Mouse (Mus musculus): ENCODE data around the gene Pdap1. TPM values are rescaled to one million over a fixed set of nuclear protein-coding genes. Genes with fewer than 3 reads are reported as not detected.
"Not testable (repeated sequence)": the region's sequence is repeated elsewhere in the genome, so short reads cannot be mapped to it uniquely, and the experiment has no call there.

Pdap1 gene
- polyA plus RNA-seq, 1 experiment from 2014 or later, result 102 TPM

GRCm38 (mm10) chr5:145083632-145084451 lies 56.2 kb downstream of the Pdap1 start, which contains the start of the genes Arpc1a and Kpna7:
Gene Arpc1a (plus strand): TSS chr5:145083830.
Gene Kpna7 (minus strand): TSS chr5:145084030.
- ATAC-seq (peak; percentile 99), DNase-seq (ENCODE audit: low spot score) (peak; percentile 97)
- peak within 1 kb of the TSS; percentile 93 for H3K9ac ChIP-seq (ENCODE audit: low read length)
- peak within 1 kb of the TSS; percentile 83 for H3K4me2 ChIP-seq (ENCODE audit: low read length)
- peak within 1 kb of the TSS; percentile 74 for H3K4me3 ChIP-seq (ENCODE audit: low read depth, low read length)
- under 1% methylated on average over 53 of the region's 54 CpGs for WGBS
- H3K36me3 ChIP-seq (ENCODE audit: control insufficient read depth, insufficient read depth, low read length), result no peaks in the 10 kb centered on the region
- H3K9me3 ChIP-seq (replicated peaks; ENCODE audit: control insufficient read depth, low read length), result no peaks in the 10 kb centered on the region
- H3K27ac ChIP-seq (ENCODE audit: low read depth, low read length), result peak within 1 kb of the TSS; percentile 80; the same call in 1 of the 2 replicates
- no peaks in the 10 kb centered on the region for H3K27me3 ChIP-seq (replicated peaks; ENCODE audit: control insufficient read depth, insufficient read depth, low read length)
- H3K4me1 ChIP-seq (ENCODE audit: control insufficient read depth, insufficient read depth, low read length), result peaks cover 8% of the 10 kb centered on the region

DNA sequence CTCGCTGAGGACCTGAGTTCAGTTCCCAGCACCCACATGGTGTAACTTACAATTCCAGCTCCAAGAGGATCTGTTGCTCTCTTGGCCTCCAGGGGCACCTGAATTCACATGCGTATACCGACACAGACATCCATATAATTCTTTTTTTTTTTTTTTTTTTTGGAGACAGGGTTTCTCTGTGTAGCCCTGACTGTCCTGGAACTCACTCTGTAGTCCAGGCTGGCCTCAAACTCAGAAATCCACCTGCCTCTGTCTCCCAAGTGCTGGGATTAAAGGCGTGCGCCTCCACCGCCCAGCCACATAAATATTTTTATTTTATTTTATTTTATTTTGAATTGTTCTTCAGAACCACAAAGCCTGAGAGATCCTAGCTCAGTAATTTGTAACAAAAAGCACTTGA lies 56.8 kb downstream of the Pdap1 start:
- peak overlapping the region; percentile 80; the same call in 1 of the 2 replicates for H3K27ac ChIP-seq (ENCODE audit: low read depth, low read length)
- not testable (repeated sequence) for H3K27me3 ChIP-seq (replicated peaks; ENCODE audit: control insufficient read depth, insufficient read depth, low read length); H3K4me1 ChIP-seq (ENCODE audit: control insufficient read depth, insufficient read depth, low read length); H3K36me3 ChIP-seq (ENCODE audit: control insufficient read depth, insufficient read depth, low read length); H3K9me3 ChIP-seq (replicated peaks; ENCODE audit: control insufficient read depth, low read length); DNase-seq (ENCODE audit: low spot score)
- H3K9ac ChIP-seq (ENCODE audit: low read length), result peak overlapping the region; percentile 93
- peak overlapping the region; percentile 83 for H3K4me2 ChIP-seq (ENCODE audit: low read length)
- WGBS, result 53% methylated on average over 6 of the region's 6 CpGs
- peak overlapping the region; percentile 74 for H3K4me3 ChIP-seq (ENCODE audit: low read depth, low read length)
- ATAC-seq, result peak; percentile 17; the same call in 1 of the 2 replicates

DNA sequence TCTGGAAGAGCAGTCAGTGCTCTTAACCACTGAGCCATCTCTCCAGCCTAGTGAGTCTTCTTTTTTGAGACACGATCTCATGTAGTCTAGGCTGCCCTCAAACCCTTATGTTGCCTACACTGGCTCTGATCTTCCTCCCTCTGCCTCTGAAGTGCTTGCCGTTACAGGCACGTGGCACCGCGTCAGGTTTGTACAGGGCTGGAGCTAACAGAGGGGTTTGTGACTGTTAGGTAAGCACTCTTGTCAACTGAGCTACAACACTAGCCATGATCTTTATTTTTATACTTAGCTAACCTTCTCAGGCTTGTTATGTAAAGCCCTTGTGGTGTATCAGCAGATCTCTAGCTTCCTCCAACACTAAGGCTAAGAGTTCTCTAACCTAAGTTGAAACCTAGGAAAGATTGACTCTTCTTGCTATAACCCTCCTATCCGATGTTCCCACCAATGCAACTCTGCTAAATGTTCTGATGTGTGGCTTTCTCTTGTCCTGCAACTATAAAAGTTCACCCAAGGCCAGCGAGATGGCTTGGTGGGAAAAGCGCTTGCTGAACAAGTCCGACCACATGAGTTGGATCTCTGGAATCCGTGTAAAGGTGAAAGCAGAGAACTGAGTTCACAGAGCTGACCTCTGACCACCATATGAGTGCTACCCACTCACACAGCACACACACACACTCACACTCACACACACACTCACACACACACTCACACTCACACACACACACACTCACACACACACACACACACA lies 58.0 kb downstream of the Pdap1 start:
- no peaks in the 10 kb centered on the region for H3K36me3 ChIP-seq (ENCODE audit: control insufficient read depth, insufficient read depth, low read length)

More for the DNA sequence above, 58.0 kb downstream of the Pdap1 start:
- H3K27me3 ChIP-seq (replicated peaks; ENCODE audit: control insufficient read depth, insufficient read depth, low read length), result no peaks in the 10 kb centered on the region
- H3K27ac ChIP-seq (ENCODE audit: low read depth, low read length), result no peak overlapping the region
- H3K4me2 ChIP-seq (ENCODE audit: low read length), result no peak overlapping the region
- H3K4me1 ChIP-seq (ENCODE audit: control insufficient read depth, insufficient read depth, low read length), result peaks cover 8% of the 10 kb centered on the region
- no peak overlapping the region for H3K4me3 ChIP-seq (ENCODE audit: low read depth, low read length)
- H3K9ac ChIP-seq (ENCODE audit: low read length), result no peak overlapping the region
- no peak for DNase-seq (ENCODE audit: low spot score)
- no peaks in the 10 kb centered on the region for H3K9me3 ChIP-seq (replicated peaks; ENCODE audit: control insufficient read depth, low read length)
- WGBS, result 93% methylated on average over 10 of the region's 10 CpGs
- no peak for ATAC-seq

Other genes with a start within 250 kb of the Pdap1 start
- 16.5 and 22.7 TPM in 2 replicates for gene Smurf1, start 174.4 kb downstream of the Pdap1 start, polyA plus RNA-seq (2014; fragmentation: Nextera tagmentation; extraction: Ambion mirVana)
- not detected in 2 replicates for gene Gm4871, start 107.5 kb downstream of the Pdap1 start, polyA plus RNA-seq (2014; fragmentation: Nextera tagmentation; extraction: Ambion mirVana)
- not detected in 2 replicates for gene 1700018F24Rik, start 97.2 kb downstream of the Pdap1 start, polyA plus RNA-seq (2014; fragmentation: Nextera tagmentation; extraction: Ambion mirVana)
- gene Arpc1a, start 56.4 kb downstream of the Pdap1 start, polyA plus RNA-seq (2014; fragmentation: Nextera tagmentation; extraction: Ambion mirVana), result 241 and 263 TPM in 2 replicates
- not detected in 2 replicates for gene Kpna7, start 56.2 kb downstream of the Pdap1 start, polyA plus RNA-seq (2014; fragmentation: Nextera tagmentation; extraction: Ambion mirVana)
- gene Arpc1b, start 26.0 kb downstream of the Pdap1 start, polyA plus RNA-seq (2014; fragmentation: Nextera tagmentation; extraction: Ambion mirVana), result 48.8 and 50.3 TPM in 2 replicates
- 226 and 245 TPM in 2 replicates for gene Bud31, start 124 bp upstream of the Pdap1 start, polyA plus RNA-seq (2014; fragmentation: Nextera tagmentation; extraction: Ambion mirVana)
- 16.8 and 21.6 TPM in 2 replicates for gene Ptcd1, start 26.9 kb upstream of the Pdap1 start, polyA plus RNA-seq (2014; fragmentation: Nextera tagmentation; extraction: Ambion mirVana)
- gene Cpsf4, start 27.0 kb upstream of the Pdap1 start, polyA plus RNA-seq (2014; fragmentation: Nextera tagmentation; extraction: Ambion mirVana), result 28.9 and 31.1 TPM in 2 replicates
- 513 and 604 TPM in 2 replicates for gene Atp5j2, start 51.8 kb upstream of the Pdap1 start, polyA plus RNA-seq (2014; fragmentation: Nextera tagmentation; extraction: Ambion mirVana)
- gene Zkscan14, start 61.6 kb upstream of the Pdap1 start, polyA plus RNA-seq (2014; fragmentation: Nextera tagmentation; extraction: Ambion mirVana), result 14.9 and 16.4 TPM in 2 replicates
- 17.7 and 17.8 TPM in 2 replicates for gene Zkscan5, start 64.3 kb upstream of the Pdap1 start, polyA plus RNA-seq (2014; fragmentation: Nextera tagmentation; extraction: Ambion mirVana)
- gene Zfp655, start 91.5 kb upstream of the Pdap1 start, polyA plus RNA-seq (2014; fragmentation: Nextera tagmentation; extraction: Ambion mirVana), result 42.8 and 45.7 TPM in 2 replicates
- gene Zscan25, start 140.3 kb upstream of the Pdap1 start, polyA plus RNA-seq (2014; fragmentation: Nextera tagmentation; extraction: Ambion mirVana), result 0.98 and 1.6 TPM in 2 replicates
- gene Cyp3a57, start 205.0 kb upstream of the Pdap1 start, polyA plus RNA-seq (2014; fragmentation: Nextera tagmentation; extraction: Ambion mirVana), result not detected in 2 replicates

All from forebrain, embryonic 14.5 days (tissue).